Mouse (Mus musculus) cerebellum, postnatal 14 days (tissue): Measurements from ENCODE around the gene Olfr1371.
"Not testable (repeated sequence)": the region's sequence is repeated elsewhere in the genome, so short reads cannot be mapped to it uniquely, and the experiment has no call there.

Source experiments
- DNase-seq, 2 experiments: peaks; one replicate each; pipeline ENCODE4 v3.0.0; 2021; ENCODE audit warnings: mixed read lengths in 2 of 2

The Olfr1371 gene

GRCm38 (mm10) chr11:52223968-52224682 lies 10.3 kb upstream of the Olfr1371 start:
- peak in 1 of 2 experiments; percentile 16 for DNase-seq

- peak in 1 of 2 experiments; percentile 10 for DNase-seq
These were observed 9.1 kb upstream of the Olfr1371 start for GRCm38 (mm10) chr11:52222891-52223290.

- not testable (repeated sequence) for DNase-seq
These were observed 8.1 kb upstream of the Olfr1371 start for GRCm38 (mm10) chr11:52221921-52222320.

- DNase-seq: peak; percentile 87 to 94
These were observed 6.5 kb upstream of the Olfr1371 start for GRCm38 (mm10) chr11:52220282-52220681.

GRCm38 (mm10) chr11:52196496-52197023 lies 17.2 kb downstream of the Olfr1371 start:
- not testable (repeated sequence) for DNase-seq

- not testable (repeated sequence) for DNase-seq
These were observed 33.1 kb downstream of the Olfr1371 start for GRCm38 (mm10) chr11:52180651-52181050.

GRCm38 (mm10) chr11:52179897-52180296 lies 33.9 kb downstream of the Olfr1371 start:
- DNase-seq: peak in 1 of 2 experiments; percentile 22

GRCm38 (mm10) chr11:52168461-52168860 lies 45.3 kb downstream of the Olfr1371 start:
- no peak for DNase-seq

GRCm38 (mm10) chr11:52167901-52168302 lies 45.9 kb downstream of the Olfr1371 start:
- not testable (repeated sequence) for DNase-seq

GRCm38 (mm10) chr11:52167126-52167525 lies 46.7 kb downstream of the Olfr1371 start:
- no peak for DNase-seq

GRCm38 (mm10) chr11:52163926-52164325 lies 49.9 kb downstream of the Olfr1371 start:
- no peak for DNase-seq
